Mouse (Mus musculus): Measurements from ENCODE around the gene Fam186b.

DNA sequence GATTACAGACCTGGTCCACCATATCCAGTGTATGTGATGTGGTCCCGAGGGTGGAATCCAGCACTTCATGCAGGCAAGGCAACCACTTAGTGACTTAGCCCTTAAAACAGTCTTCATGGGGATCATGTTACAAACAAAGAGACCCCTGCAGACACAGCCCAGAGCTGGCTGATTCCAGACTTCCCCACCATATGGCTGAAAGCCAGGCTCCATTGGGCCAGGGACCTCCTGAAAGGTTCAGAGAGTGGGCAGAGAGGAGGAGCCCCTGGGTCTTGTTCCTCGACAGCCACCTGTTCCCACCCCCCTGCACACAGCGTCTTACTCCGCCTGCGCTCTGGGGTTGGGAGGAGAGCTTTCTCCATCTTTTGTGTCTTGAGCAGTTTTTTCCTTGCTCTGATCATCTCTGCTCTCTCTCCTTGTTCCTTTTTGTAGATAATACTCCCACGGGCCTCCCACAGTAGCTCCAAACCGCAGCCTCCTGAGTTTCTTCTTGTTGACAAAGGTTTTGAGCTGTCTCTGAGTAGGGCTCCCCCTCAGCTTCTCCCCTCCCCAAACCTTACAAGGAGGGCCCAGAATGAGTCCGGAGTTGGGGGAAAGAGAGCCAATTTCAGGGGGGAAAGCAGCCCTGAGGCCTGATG, 74.3 kb downstream of the Fam186b start:
- TF ChIP-seq CTCF (IDR thresholded peaks at IDR 0.05; ENCODE audit: low read depth, low read length) = no peak
- no peak for TF ChIP-seq POLR2A (IDR thresholded peaks at IDR 0.05; ENCODE audit: extremely low read depth, insufficient read depth, low read length)
